Mouse (Mus musculus): ENCODE measurements around the gene Foxk1. TPM values are rescaled to one million over a fixed set of nuclear protein-coding genes. Genes with fewer than 3 reads are reported as not detected.

Foxk1 gene
- polyA plus RNA-seq, 1 experiment from 2014 or later = 4.5 TPM

GRCm38 (mm10) chr5:142428691-142429090 lies 27.4 kb downstream of the Foxk1 start:
- peaks cover 22% of the 10 kb centered on the region for H3K36me3 ChIP-seq
- no peaks in the 10 kb centered on the region for H3K9me3 ChIP-seq (replicated peaks)
- no peak overlapping the region for H3K27ac ChIP-seq
- H3K4me3 ChIP-seq = no peak overlapping the region
- no peak for DNase-seq (ENCODE audit: low spot score)
- no peaks in the 10 kb centered on the region for H3K27me3 ChIP-seq (ENCODE audit: low read depth, poor library complexity, severe bottlenecking)
- peaks cover 48% of the 10 kb centered on the region for H3K4me1 ChIP-seq
- 84% methylated on average over 6 of the region's 6 CpGs for WGBS

- WGBS = 74% methylated on average over 12 of the region's 12 CpGs
- no peaks in the 10 kb centered on the region for H3K27me3 ChIP-seq (ENCODE audit: low read depth, poor library complexity, severe bottlenecking)
- H3K9me3 ChIP-seq (replicated peaks) = no peaks in the 10 kb centered on the region
- H3K4me3 ChIP-seq = no peak overlapping the region
- no peak for DNase-seq (ENCODE audit: low spot score)
- peaks cover 36% of the 10 kb centered on the region for H3K36me3 ChIP-seq
- peaks cover 40% of the 10 kb centered on the region for H3K4me1 ChIP-seq
- no peak overlapping the region for H3K27ac ChIP-seq
Observed at GRCm38 (mm10) chr5:142431029-142431428, 29.7 kb downstream of the Foxk1 start.

GRCm38 (mm10) chr5:142431811-142432434 lies 30.6 kb downstream of the Foxk1 start:
- Histone ChIP-seq H3K27me3 (ENCODE audit: low read depth, poor library complexity, severe bottlenecking) (no peaks in the 10 kb centered on the region), H3K36me3 (peaks cover 41% of the 10 kb centered on the region), H3K9me3 (replicated peaks) (no peaks in the 10 kb centered on the region), H3K4me3 (no peak overlapping the region), H3K27ac (0 out of 2 replicates have a peak overlapping the region, but pooled peaks have one; percentile 26), H3K4me1 (peaks cover 32% of the 10 kb centered on the region)
- no peak for DNase-seq (ENCODE audit: low spot score)
- 82% methylated on average over 9 of the region's 9 CpGs for WGBS

GRCm38 (mm10) chr5:142432695-142433094 lies 31.4 kb downstream of the Foxk1 start:
- 85% methylated on average over 4 of the region's 4 CpGs for WGBS
- H3K27ac ChIP-seq = 0 out of 2 replicates have a peak overlapping the region, but pooled peaks have one; percentile 26
- H3K27me3 ChIP-seq (ENCODE audit: low read depth, poor library complexity, severe bottlenecking) = no peaks in the 10 kb centered on the region
- peaks cover 25% of the 10 kb centered on the region for H3K4me1 ChIP-seq
- DNase-seq (ENCODE audit: low spot score) = no peak
- no peak overlapping the region for H3K4me3 ChIP-seq
- H3K9me3 ChIP-seq (replicated peaks) = no peaks in the 10 kb centered on the region
- H3K36me3 ChIP-seq = peaks cover 40% of the 10 kb centered on the region

- peaks cover 43% of the 10 kb centered on the region for H3K36me3 ChIP-seq
- no peaks in the 10 kb centered on the region for H3K9me3 ChIP-seq (replicated peaks)
- H3K4me1 ChIP-seq = peaks cover 25% of the 10 kb centered on the region; the same call in 1 of the 2 replicates
- no peak for DNase-seq (ENCODE audit: low spot score)
- no peak overlapping the region for H3K4me3 ChIP-seq
- no peaks in the 10 kb centered on the region for H3K27me3 ChIP-seq (ENCODE audit: low read depth, poor library complexity, severe bottlenecking)
- H3K27ac ChIP-seq = 0 out of 2 replicates have a peak overlapping the region, but pooled peaks have one; percentile 19
- 95% methylated on average over 5 of the region's 5 CpGs for WGBS
Observed at GRCm38 (mm10) chr5:142434052-142434451, 32.8 kb downstream of the Foxk1 start.

GRCm38 (mm10) chr5:142435736-142436135 lies 34.4 kb downstream of the Foxk1 start:
- 96% methylated on average over 15 of the region's 15 CpGs for WGBS
- H3K36me3 ChIP-seq = peaks cover 43% of the 10 kb centered on the region
- peaks cover 34% of the 10 kb centered on the region for H3K4me1 ChIP-seq
- H3K27me3 ChIP-seq (ENCODE audit: low read depth, poor library complexity, severe bottlenecking) = no peaks in the 10 kb centered on the region
- DNase-seq (ENCODE audit: low spot score) = no peak
- no peak overlapping the region for H3K27ac ChIP-seq
- H3K9me3 ChIP-seq (replicated peaks) = no peaks in the 10 kb centered on the region
- no peak overlapping the region for H3K4me3 ChIP-seq

- no peak overlapping the region for H3K4me3 ChIP-seq
- DNase-seq (ENCODE audit: low spot score) = no peak
- 93% methylated on average over 16 of the region's 16 CpGs for WGBS
- peaks cover 42% of the 10 kb centered on the region for H3K4me1 ChIP-seq
- H3K27ac ChIP-seq = no peak overlapping the region
- peaks cover 42% of the 10 kb centered on the region for H3K36me3 ChIP-seq
- H3K27me3 ChIP-seq (ENCODE audit: low read depth, poor library complexity, severe bottlenecking) = no peaks in the 10 kb centered on the region
- no peaks in the 10 kb centered on the region for H3K9me3 ChIP-seq (replicated peaks)
Observed at GRCm38 (mm10) chr5:142438380-142438938, 37.2 kb downstream of the Foxk1 start.

- Histone ChIP-seq H3K36me3 (peaks cover 38% of the 10 kb centered on the region), H3K9me3 (replicated peaks) (no peaks in the 10 kb centered on the region)
- WGBS = 2% methylated on average over 12 of the region's 12 CpGs
Observed at GRCm38 (mm10) chr5:142439911-142440432, 38.7 kb downstream of the Foxk1 start.

GRCm38 (mm10) chr5:142440451-142441147 lies 39.3 kb downstream of the Foxk1 start:
- WGBS = under 1% methylated on average over 19 of the region's 19 CpGs
- H3K9me3 ChIP-seq (replicated peaks) = no peaks in the 10 kb centered on the region
- peak overlapping the region; percentile 87 for H3K27ac ChIP-seq
- peak overlapping the region; percentile 51 for H3K4me3 ChIP-seq
- DNase-seq (ENCODE audit: low spot score) = peak; percentile 86
- no peaks in the 10 kb centered on the region for H3K27me3 ChIP-seq (ENCODE audit: low read depth, poor library complexity, severe bottlenecking)
- peaks cover 59% of the 10 kb centered on the region for H3K4me1 ChIP-seq
- H3K36me3 ChIP-seq = peaks cover 32% of the 10 kb centered on the region

More at GRCm38 (mm10) chr5:142439911-142440432, 38.7 kb downstream of the Foxk1 start:
- Histone ChIP-seq H3K4me1 (peaks cover 52% of the 10 kb centered on the region), H3K27ac (peak overlapping the region; percentile 87), H3K4me3 (peak overlapping the region; percentile 51), H3K27me3 (ENCODE audit: low read depth, poor library complexity, severe bottlenecking) (no peaks in the 10 kb centered on the region)
- no peak for DNase-seq (ENCODE audit: low spot score)

GRCm38 (mm10) chr5:142441332-142442044 lies 40.2 kb downstream of the Foxk1 start:
- peaks cover 23% of the 10 kb centered on the region for H3K36me3 ChIP-seq
- peak overlapping the region; percentile 51 for H3K4me3 ChIP-seq
- H3K4me1 ChIP-seq = peaks cover 67% of the 10 kb centered on the region

GRCm38 (mm10) chr5:142442045-142442440 lies 40.7 kb downstream of the Foxk1 start:
- WGBS = 91% methylated on average over 7 of the region's 7 CpGs
- Histone ChIP-seq H3K4me1 (peaks cover 70% of the 10 kb centered on the region), H3K9me3 (replicated peaks) (no peaks in the 10 kb centered on the region), H3K27me3 (ENCODE audit: low read depth, poor library complexity, severe bottlenecking) (no peaks in the 10 kb centered on the region), H3K36me3 (peaks cover 19% of the 10 kb centered on the region), H3K27ac (peak overlapping the region; percentile 87; the same call in 1 of the 2 replicates), H3K4me3 (no peak overlapping the region)
- no peak for DNase-seq (ENCODE audit: low spot score)

More at GRCm38 (mm10) chr5:142441332-142442044, 40.2 kb downstream of the Foxk1 start:
- 73% methylated on average over 22 of the region's 22 CpGs for WGBS
- peak overlapping the region; percentile 87 for H3K27ac ChIP-seq
- no peak for DNase-seq (ENCODE audit: low spot score)
- H3K27me3 ChIP-seq (ENCODE audit: low read depth, poor library complexity, severe bottlenecking) = no peaks in the 10 kb centered on the region
- no peaks in the 10 kb centered on the region for H3K9me3 ChIP-seq (replicated peaks)

GRCm38 (mm10) chr5:142443514-142443913 lies 42.2 kb downstream of the Foxk1 start:
- 79% methylated on average over 15 of the region's 15 CpGs for WGBS
- 0 out of 2 replicates have a peak overlapping the region, but pooled peaks have one; percentile 68 for H3K27ac ChIP-seq

More at GRCm38 (mm10) chr5:142443514-142443913, 42.2 kb downstream of the Foxk1 start:
- peaks cover 6% of the 10 kb centered on the region for H3K36me3 ChIP-seq
- H3K9me3 ChIP-seq (replicated peaks) = no peaks in the 10 kb centered on the region
- H3K4me1 ChIP-seq = peaks cover 82% of the 10 kb centered on the region
- no peak for DNase-seq (ENCODE audit: low spot score)
- no peak overlapping the region for H3K4me3 ChIP-seq
- H3K27me3 ChIP-seq (ENCODE audit: low read depth, poor library complexity, severe bottlenecking) = no peaks in the 10 kb centered on the region
